Mouse (Mus musculus) induced T-regulatory cell, adult 2 months (primary cell): ENCODE measurements around the gene Amt.
"Not testable (repeated sequence)": the region's sequence is repeated elsewhere in the genome, so short reads cannot be mapped to it uniquely, and the experiment has no call there.

Experiments used
- DNase-seq: peaks from one replicate; pipeline ENCODE4 v3.0.0-alpha.2; 2012; ENCODE audit warnings: low read depth

Amt gene

DNA sequence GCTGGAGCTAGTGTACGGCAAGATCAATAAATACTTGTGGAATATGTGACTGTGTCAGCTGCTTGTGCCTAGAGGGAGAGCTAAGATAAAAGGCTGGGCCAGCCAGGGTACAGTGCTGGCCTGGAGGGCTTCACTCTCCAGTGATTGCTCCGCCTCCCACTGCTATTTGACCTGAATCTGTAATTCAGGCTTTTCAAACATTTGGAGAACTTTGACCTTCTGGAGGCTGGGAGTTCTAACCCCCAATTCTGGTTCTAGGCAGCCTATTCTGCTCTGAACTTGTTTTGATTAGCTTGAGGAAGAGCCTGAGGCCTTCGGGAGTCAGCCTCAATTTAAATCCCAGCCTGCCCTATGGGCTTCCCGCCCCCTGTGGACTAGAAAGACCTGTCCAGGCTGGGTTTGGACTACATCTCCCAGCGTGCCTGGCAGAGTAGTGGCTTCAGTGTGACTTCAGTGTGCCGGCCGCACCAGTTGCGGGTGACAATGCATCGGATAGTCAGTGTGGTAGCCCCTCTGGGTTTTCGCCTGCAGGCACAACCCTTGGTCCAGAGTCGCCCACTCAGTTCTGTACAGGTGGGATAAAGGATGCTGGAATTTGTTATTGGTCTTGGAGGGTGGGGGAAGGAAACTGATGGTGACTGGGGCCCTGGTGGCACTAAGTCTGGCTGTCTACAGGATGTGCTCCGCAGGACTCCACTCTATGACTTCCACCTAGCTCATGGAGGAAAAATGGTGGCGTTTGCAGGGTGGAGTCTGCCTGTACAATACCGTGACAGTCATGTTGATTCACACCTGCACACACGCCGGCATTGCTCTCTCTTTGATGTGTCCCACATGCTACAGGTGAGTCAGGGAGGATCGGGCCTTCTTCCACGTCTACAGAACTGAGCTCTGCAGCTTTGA is at the start of gene Amt:
Gene Amt, plus strand, starts transcription at position 401 of the 903 bp plus-strand sequence.
- no peak for DNase-seq

DNA sequence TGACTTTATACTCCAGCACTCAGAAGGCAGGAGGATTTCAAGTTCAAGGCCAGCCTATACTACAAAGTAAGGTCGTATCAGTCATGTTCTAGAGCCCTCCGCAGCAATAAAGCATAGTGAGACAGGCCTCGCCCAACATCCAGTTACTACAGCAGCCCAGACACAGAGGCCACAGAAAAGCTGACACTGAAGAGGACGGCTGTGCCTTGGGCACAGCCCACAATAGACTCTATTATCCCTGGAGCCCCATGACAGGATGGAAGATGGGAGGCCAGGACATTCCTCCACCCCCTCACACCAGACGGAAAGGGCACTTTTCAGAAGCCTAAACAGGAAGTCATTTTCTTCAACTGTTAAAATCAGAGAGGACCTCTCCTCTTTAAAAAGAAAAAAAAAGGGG is 47.7 kb upstream of the Amt start:
- no peak for DNase-seq

DNA sequence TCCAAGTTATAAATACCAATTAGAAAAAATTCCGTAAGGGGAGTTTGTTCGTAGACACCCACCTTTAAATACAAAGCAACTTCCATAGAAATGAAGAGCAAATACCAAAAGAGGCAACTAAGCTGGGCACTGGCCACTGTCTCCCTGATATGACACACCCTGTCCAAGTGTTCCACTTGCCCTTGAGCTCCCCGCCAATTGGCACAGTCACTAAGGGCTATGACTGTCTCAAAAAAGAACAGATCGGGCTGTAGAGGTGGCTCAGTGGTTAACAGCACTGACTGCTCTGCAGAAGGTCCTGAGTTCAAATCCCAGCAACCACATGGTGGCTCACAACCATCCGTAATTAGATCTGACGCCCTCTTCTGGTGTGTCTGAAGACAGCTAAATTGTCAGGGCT is 44.8 kb upstream of the Amt start:
- no peak for DNase-seq

DNA sequence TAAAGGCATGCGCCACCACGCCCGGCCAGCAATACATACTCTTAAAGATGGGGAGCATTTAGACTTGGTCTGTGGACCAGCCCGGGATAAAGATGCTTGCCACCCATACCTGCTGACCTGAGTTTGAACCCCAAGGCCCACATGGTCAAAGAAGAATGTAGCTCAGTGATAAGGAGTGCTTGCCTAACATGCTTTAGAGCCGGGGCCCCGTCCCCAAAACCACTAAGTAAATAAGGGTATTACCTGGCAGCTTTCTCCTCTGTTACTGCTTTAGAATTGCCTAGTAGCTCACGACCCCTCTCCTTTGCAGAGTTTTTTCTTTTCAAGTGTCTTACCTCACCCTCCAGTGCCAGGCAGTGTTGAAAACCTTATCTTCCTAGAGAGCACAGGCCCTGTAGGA is 43.9 kb upstream of the Amt start:
- DNase-seq: no peak

DNA sequence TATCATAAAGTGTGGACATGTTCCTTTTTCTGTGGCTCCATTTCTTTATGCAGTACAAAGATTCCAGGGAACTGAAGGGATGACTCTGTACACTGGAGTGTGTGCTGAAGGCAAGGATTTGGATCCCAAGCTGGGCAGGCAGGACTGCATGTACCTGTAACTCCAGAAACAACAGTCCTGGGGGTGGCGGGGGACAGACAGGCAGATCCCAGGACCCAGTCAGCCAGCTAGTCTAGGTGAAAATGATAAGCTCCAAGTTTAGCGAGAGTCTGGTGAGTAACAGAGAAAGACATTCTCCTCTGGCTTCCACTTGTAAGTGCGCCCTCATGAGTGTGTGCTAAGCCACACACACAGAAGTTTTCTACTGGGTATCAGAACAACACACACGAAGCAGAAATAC is 36.1 kb upstream of the Amt start:
- no peak for DNase-seq

DNA sequence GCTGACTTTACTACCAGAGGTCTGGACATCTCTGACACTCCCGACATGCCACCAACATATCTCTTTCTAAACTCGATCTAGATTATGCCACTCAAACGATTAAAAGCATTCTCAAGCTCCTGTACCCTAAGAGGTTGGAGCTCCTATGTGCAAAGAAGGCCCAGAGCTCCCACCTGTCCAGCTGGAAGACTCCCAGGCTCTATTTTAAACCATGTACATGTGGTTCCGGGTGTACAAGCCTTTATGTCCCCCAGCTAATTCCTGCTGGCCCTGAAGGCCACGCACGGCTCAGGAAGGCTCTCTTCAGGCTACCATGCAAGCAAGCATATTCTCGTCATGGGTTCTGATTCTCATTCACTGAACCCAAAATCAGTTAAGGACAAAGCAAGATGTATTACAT is 34.8 kb upstream of the Amt start:
- no peak for DNase-seq

DNA sequence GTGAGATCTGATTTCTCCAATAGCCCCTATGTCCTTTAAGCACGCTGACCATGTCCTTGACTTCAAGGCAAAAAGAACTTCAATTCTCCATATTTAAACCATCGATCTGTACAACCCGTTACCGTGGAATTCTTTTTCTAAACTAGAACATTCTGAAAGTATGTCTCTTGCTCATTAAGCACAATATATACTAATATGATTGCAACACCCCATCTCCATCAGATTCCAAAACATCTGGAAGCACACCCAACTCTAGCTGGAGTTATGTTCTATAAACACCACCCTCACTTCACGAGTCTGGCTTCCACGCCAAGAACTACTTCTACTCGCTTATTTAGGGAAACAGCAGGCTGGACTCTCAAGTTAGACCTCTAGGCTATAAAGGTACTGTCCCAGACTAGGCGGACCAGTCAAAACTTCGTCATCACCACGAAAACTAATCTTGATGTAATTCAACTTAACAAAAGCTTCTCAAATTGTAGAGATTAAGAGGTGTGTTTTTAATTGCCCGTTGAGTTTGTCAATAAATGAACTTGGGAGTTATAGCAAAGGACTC is 34.1 kb upstream of the Amt start:
- DNase-seq: no peak

DNA sequence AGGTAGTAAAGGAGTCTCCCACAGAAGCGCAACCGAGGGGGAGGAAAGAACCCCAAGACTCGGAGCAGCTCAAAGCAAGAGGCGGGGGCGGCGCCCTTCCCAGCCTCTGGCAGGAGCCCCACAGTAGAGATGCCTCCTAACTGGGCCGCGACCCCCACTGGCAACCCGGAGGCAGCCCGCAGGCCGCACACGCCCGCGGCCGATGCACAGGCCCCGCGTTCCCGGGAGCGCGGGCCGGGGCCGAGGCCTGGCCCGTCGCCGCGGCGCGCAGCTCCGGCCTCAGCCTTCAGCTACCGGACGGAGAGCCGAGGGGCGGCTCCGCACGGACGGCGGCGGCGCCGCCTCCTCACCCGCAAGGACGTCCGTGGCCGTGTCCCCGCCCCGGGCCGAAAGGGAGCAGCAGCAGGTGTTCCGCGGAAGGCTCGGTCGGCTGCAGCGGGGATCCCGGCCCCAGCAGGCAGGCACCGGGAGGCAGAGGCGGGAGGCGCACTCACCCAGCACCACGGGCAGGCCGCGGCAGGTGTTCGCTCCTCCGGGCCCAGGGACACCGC is 33.4 kb upstream of the Amt start:
- DNase-seq: no peak

DNA sequence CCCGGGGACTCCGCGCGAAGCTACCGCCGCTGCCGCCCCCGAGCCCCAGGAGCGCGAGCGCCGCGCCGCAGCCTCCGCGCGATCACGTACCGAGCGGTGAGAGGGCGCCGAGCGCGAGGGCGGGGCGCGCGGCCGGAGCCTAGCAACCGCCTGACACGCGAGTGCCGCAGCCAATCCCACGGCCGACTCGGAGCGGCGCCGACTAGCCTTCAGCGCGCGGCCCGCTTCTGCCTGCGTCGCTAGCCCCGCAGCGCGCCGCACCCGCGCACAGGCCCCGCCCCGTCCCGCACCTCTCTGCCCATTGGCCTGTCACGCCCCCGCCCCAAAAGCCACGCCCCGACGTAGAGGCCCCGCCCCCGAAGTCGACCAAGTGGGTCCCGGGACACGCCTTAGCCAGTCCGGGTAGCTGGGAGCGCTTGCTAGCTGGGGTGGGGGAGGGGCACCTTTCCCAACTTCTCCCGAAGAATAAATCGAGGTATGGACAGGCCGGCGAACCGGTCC is 32.9 kb upstream of the Amt start, which contains the start of gene Dag1:
Gene Dag1, minus strand, starts transcription at position 269 of the 501 bp plus-strand sequence.
- peak; percentile 95 for DNase-seq

DNA sequence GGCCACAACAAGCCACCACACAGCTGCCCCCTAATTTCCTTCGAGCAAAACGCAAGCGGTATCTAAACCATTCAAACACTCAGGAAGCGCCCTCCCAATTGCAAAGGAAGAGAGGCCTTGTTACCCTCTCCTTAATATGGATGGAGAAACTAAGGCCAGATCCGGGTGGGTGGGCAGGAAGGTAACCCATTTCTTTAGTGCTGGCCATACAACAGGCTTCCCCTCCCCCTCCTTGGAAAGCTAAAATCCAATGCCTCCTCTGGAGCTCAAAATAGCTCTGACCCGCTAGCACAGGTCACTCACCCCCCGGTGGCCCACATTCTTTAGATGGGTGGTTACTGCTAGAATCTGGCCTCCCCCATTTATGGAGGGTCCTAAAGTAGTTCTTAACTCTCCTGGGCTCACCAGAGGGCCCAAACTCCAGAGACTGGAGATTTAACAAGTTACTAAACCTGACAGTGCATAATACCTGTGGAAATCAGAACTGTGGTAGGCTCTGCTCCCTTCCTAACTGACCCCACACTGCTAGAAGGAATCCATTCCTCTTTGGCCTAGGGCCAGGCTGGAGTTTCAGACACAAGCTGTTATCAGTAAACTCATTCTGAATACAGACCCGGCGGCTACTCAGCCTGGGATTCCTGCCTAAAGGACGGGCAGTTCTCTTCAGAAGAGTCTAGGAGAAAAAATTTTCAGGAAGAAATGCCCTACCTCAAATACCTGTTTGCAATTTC is 32.3 kb upstream of the Amt start:
- DNase-seq: no peak

DNA sequence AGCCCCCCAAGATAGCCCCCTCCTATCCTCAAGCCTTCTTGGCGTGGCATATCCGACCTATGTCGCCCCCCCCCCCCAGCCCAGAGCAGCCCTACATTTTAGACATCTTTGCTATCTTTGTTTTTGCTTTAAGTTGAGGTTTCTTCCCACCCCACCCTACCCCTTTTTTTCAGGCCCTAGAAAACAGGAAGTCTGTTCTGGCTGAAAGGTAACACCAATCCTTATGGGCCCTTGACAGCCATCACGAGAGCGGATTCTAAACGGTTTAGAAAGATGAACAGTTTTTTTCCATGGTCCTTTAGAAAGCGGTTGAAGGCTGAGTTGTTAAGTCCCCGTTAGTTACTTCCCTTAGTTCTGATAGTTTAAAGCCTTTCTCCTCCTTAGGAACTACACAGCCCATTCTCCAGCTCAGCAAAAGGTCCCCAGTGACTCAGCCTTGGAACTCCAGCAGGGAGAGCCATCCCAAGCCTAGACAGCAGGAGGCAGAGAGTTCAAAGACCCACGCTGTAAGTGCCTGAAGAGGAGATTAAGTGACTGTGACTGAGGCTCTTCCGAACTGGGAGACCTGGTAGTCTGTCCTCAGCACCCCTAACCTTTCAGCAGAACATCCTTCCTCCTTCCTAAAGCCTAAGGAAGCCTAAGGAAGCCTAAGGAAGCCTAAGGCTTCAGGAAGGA is 30.3 kb upstream of the Amt start:
- DNase-seq: no peak

DNA sequence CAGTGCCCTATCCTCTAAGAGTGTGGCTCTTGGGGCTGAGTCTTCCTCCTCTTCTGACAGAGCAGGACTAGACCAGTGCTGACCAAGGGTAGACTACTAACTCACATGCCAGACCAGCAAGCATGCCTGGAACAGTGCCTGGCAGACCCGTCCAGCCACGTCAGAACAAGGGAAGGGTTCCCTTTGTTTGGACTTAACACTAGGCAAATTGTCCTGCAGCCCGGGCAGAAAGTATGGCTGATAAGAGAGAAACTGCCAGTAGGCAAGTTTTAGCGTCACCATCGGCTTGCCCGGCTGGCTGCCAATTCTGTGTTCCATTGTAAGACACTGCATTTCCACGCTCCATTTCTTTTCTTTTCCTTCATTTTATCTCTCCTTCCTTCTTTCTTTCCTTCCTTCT is 29.0 kb upstream of the Amt start:
- DNase-seq: no peak

DNA sequence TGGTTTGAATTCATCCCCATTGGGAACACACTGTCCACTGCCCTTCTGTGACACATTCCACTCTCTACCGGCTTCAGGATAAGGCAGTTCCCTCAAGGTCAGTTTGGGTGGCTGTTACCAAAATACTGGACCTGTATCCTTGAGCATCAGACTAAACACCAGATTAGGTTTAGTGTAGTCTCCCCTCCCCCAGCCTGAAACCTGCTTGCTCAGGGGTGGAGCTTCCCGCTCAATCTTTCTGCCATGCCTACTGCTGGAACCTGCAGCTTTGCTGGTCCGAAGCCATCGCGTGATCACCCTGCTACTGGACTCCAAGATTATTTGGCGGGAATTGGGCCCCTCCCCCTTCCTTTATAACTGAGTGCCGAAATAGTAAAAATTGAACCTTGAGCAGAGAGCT is 28.0 kb upstream of the Amt start:
- not testable (repeated sequence) for DNase-seq

DNA sequence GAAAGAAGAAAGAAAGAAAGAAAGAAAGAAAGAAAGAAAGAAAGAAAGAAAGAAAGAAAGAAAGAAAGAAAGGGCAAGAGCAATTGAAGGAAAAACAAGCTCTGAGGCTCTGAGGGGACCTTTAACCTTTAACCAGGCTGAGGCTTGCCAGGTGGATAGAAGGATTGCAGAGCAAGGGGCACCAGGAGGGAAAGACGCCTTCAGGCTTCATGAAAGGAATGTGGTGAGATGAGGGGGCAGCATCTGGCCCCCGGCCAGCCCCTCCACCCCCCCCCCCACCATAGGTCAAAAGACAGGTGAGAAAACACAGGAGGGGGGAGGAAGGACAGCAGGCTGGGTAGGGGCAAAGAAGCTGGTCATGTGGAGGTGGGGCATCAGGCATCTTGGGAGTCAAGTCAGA is 24.7 kb upstream of the Amt start:
- no peak for DNase-seq

DNA sequence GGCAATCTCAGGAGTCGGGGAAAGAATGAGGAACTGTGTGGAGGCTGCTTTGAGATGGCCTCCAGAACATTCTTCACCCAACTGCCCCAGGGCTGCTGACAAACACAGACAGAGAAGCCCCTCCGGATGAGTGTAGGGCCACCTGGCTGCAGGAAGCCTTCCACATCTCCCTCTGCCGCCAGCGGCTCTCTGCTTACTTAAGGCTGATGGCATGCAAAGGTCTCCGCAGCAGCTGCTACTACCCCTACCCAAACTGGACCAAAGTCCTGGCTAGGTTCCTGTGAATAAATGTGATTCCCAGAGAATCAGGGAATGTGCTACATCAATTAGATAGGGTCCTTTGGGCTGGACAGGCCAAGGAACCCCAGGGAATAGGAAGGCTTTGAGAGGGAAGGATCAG is 24.0 kb upstream of the Amt start:
- DNase-seq: no peak

DNA sequence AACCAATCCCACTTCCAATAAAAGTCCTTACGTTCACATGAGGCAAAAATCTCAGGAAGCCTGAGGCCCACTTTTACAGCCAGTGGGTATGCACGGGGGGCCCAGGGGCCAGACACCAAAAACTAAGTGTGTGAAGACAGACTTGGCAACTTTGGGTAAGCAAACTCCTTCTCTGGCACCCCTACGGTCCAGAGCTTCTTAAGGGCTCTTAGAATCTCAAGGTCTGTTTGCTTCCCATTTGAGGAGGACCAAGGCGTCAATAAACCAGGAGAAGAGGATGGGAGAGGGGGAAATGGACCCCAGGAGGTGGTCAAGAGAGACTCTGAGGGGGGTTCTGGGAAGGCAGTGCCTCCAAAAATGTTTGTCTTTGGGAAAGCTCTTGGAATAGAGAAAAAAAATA is 23.2 kb upstream of the Amt start:
- DNase-seq: no peak

DNA sequence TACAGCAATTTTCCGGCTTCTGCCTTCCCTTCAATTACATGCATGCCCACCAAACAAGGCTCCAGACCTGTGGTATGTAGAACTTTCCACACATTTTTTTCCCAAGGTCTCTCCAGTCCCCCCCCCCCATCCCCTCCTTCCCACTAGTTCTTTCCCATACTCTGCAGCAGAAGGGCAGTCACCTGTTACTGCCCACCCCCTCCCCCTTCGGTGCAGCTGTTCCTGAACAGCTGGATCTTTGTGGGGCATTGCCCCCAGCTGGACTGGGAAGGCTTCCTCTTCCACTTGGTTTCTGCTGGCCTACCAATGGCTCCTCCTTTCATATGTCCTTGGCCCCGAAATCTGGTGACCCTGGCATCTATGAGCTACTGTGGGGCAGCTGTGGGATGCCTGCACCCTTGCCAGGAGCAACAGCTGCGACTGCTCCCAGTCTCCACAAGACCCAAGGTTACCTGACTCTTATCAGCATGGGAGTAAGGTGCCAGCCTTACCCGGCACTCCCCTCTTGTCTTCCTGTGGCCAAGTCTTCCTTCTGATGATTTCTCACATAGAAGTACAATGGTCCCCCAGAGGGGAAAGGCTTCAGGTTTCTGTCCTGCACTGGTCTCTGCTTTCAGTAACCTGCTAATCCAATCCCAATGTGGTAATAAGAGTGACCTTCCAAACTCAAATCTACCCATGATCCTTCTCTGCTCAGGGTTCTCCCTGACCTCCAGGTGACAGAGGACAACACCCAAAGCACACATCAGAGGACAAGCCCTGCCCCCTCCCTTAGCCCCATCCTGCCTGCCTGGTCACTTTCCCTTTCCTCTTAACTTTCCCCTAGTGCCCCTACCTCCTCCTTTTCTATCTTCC is 21.9 kb upstream of the Amt start:
- no peak for DNase-seq

DNA sequence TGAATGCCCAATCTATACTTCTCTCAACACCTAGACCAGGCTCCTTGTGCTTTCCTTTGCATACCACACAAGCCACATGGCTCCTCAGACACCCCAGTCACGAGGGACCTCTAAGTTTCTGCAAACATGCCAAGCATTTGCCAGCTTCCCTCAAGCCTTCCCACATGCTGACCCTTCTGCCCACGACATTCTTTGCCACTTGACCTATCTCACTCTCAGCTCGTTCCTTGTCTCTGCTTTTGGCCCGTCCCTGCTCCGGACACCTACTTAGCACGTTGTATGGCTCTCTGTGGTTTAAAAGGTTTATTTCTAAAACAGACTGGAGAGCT is 21.4 kb upstream of the Amt start:
- DNase-seq: no peak

DNA sequence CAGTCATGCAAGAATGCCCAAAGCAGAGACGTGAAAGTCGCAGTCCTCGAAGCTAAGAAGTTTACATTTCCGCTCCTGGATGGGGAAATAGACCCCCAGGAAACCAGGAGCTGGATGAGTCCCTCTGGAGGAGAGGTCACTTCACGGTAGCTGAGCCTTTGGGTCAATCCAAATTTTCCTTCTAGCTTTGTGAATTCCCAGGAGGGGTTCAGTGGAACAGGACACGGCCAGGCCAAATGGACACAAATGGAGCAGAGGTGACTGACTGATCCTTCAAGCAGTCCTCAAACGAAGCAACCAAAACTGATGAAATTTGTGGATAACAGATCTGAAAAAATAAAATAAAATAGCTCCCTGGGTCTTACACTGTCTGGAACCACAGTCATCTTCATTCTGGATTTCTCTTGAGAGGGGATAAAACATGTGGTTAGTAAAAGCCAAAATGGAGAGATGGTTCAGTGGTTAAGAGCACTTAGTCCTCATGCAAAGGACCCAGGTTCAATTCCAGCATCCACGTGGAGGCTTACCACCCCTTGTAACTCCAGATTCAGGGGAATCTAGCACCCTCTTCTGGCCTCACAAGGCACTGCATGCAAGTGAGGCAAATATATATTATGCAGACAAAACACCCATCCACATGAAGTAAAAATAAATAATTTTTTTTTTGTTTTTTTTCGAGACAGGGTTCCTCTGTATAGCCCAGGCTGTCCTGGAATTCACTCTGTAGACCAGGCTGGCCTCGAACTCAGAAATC is 17.8 kb upstream of the Amt start:
- peak; percentile 73 for DNase-seq

DNA sequence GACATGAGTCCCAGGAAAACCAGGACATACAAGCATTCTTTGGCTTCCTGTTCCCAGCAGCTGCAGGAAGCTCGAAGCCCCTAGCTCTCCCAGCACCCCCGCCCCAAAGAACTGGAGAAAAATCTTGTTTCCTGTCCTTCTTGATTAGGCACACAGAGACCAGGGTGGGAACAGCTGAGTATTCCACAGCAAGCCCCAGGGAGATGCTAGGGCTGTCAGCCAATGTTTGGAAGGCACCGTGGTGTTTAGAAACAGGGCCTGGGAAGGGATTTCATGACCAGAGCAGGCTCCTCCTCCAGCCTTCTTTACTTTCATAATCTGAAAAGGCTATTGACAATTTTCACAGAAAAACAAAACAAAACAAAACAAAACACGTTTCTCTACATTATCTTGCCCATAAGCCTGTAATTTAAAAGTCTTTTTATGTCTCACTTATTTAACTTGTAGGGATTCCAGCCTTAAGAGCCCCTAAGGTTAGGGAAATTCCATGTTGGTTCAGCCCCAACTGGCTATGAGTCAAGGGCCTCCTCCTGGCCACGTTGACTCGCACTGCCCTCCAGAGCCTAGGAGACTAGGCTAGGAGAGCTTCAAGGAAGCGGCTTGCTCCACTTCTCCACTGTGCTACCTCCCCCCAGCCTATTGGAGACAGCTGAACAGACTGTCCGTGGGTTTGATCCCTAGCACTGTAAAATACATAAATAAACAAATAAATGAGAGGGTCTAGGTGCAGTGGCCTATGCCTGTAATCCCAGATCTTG is 16.4 kb upstream of the Amt start:
- no peak for DNase-seq
